In the genomic region with DNA sequence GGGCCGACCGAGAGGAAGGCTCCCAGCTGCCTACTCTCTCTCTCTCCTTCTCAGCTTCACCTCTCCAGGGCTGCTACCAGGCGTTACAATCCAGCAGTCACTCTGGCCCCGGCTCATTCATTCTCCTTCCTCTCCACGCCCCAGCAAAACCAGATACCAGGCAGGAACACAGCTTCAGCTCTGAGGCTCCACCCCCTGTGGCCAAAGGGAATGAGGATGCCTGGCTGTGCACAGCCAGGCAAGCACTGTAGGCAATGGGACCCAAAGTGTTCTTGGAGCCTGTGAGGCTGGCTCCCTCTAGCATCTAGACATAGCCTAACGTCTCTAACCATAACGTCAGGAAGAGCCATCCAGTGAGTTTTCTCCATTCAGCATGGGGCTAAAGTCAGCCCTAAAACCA, we compare ENCODE assay signal across 8 mouse cellular contexts.
DNase-seq lines count a peak whose midpoint lies in the region; ATAC-seq and TF ChIP-seq lines count a peak whose summit lies in the region.

No protein-coding gene starts in this region.

- no peak overlapping the region for H3K9ac ChIP-seq in limb, embryonic 12.5 days (replicated peaks)
- peak overlapping the region; percentile 2; the same call in 1 of the 2 replicates for H3K9ac ChIP-seq in intestine, embryonic 16.5 days (ENCODE audit: low read depth, low read length)
- H3K9ac ChIP-seq in midbrain, postnatal 0 days (replicated peaks; ENCODE audit: low read length, poor library complexity, severe bottlenecking) = no peak overlapping the region

- no peak for TF ChIP-seq CTCF in midbrain, postnatal 0 days (IDR thresholded peaks at IDR 0.05)

- DNase-seq in limb, embryonic 10.5 days (ENCODE audit: low spot score) = no peak
- DNase-seq in embryo, embryonic 10.5 days (ENCODE audit: low spot score) = peak; percentile 54
- DNase-seq in cerebellum, postnatal 4 days (ENCODE audit: low spot score in 2 of 2) = no peak
- no peak for DNase-seq in midbrain, postnatal 0 days (ENCODE audit: low spot score)

- H3K27me3 ChIP-seq in limb, embryonic 12.5 days = no peaks in the 10 kb centered on the region
- H3K27me3 ChIP-seq in limb, embryonic 10.5 days (ENCODE audit: low read depth, poor library complexity, severe bottlenecking) = peaks cover 5% of the 10 kb centered on the region; the same call in 1 of the 2 replicates
- H3K27me3 ChIP-seq in intestine, embryonic 16.5 days (replicated peaks; ENCODE audit: control insufficient read depth, insufficient read depth, low read length) = no peaks in the 10 kb centered on the region
- H3K27me3 ChIP-seq in midbrain, postnatal 0 days (ENCODE audit: insufficient read depth, low read length) = no peaks in the 10 kb centered on the region

- ATAC-seq in limb, embryonic 12.5 days (ENCODE audit: insufficient number of reproducible peaks, insufficient read depth, low FRiP score, low TSS enrichment, low read depth) = no peak
- ATAC-seq in intestine, embryonic 16.5 days = peak; percentile 71
- 0 out of 2 replicates have a peak, but pooled peaks have one; percentile 14 for ATAC-seq in megakaryocyte, adult 5-6 weeks (ENCODE audit: poor library complexity, severe bottlenecking)
- no peak for ATAC-seq in inflammation-experienced regulatory T-cells, adult 6 months
- no peak for ATAC-seq in midbrain, postnatal 0 days (ENCODE audit: low FRiP score)

- H3K9me3 ChIP-seq in limb, embryonic 12.5 days = no peaks in the 10 kb centered on the region
- H3K9me3 ChIP-seq in limb, embryonic 10.5 days (replicated peaks) = no peaks in the 10 kb centered on the region
- no peaks in the 10 kb centered on the region for H3K9me3 ChIP-seq in intestine, embryonic 16.5 days (ENCODE audit: control insufficient read depth, low read length)
- no peaks in the 10 kb centered on the region for H3K9me3 ChIP-seq in midbrain, postnatal 0 days (ENCODE audit: low read length)

- H3K4me3 ChIP-seq in limb, embryonic 12.5 days (replicated peaks) = 0 out of 2 replicates have a peak overlapping the region, but pooled peaks have one; percentile 3
- no peak overlapping the region for H3K4me3 ChIP-seq in limb, embryonic 10.5 days
- H3K4me3 ChIP-seq in intestine, embryonic 16.5 days (ENCODE audit: low read length) = peak overlapping the region; percentile 18
- no peak overlapping the region for H3K4me3 ChIP-seq in midbrain, postnatal 0 days (ENCODE audit: low read depth, low read length)

- H3K36me3 ChIP-seq in limb, embryonic 12.5 days = no peaks in the 10 kb centered on the region
- H3K36me3 ChIP-seq in limb, embryonic 10.5 days = no peaks in the 10 kb centered on the region
- H3K36me3 ChIP-seq in intestine, embryonic 16.5 days (ENCODE audit: control insufficient read depth, insufficient read depth, low read length) = no peaks in the 10 kb centered on the region
- H3K36me3 ChIP-seq in midbrain, postnatal 0 days (ENCODE audit: insufficient read depth, low read length) = no peaks in the 10 kb centered on the region

- WGBS in limb, embryonic 12.5 days = 12% methylated on average over 7 of the region's 7 CpGs
- 16% methylated on average over 7 of the region's 7 CpGs for WGBS in limb, embryonic 10.5 days
- WGBS in intestine, embryonic 16.5 days = 6% methylated on average over 7 of the region's 7 CpGs
- 24% methylated on average over 7 of the region's 7 CpGs for WGBS in midbrain, postnatal 0 days

- H3K4me2 ChIP-seq in limb, embryonic 12.5 days = 0 out of 2 replicates have a peak overlapping the region, but pooled peaks have one; percentile 9
- peak overlapping the region; percentile 41 for H3K4me2 ChIP-seq in intestine, embryonic 16.5 days (ENCODE audit: low read depth, low read length)
- no peak overlapping the region for H3K4me2 ChIP-seq in midbrain, postnatal 0 days (ENCODE audit: low read depth, low read length, poor library complexity, severe bottlenecking)

- H3K4me1 ChIP-seq in limb, embryonic 12.5 days (replicated peaks) = peaks cover 36% of the 10 kb centered on the region
- H3K4me1 ChIP-seq in limb, embryonic 10.5 days = peaks cover 43% of the 10 kb centered on the region
- peaks cover 44% of the 10 kb centered on the region for H3K4me1 ChIP-seq in intestine, embryonic 16.5 days (ENCODE audit: control insufficient read depth, insufficient read depth, low read length)
- 0 out of 2 replicates have a peak, but pooled peaks cover 4% of the 10 kb centered on the region for H3K4me1 ChIP-seq in midbrain, postnatal 0 days (ENCODE audit: insufficient read depth, low read length)

- H3K27ac ChIP-seq in limb, embryonic 12.5 days = no peak overlapping the region
- no peak overlapping the region for H3K27ac ChIP-seq in limb, embryonic 10.5 days
- H3K27ac ChIP-seq in intestine, embryonic 16.5 days (ENCODE audit: low read length) = peak overlapping the region; percentile 68
- no peak overlapping the region for H3K27ac ChIP-seq in midbrain, postnatal 0 days (ENCODE audit: low read depth, low read length)

Comparison
In these comparisons a context has a peak if more than half of its experiments do, and no peak if none do; other contexts are left out.
1. H3K4me3 ChIP-seq: peak in limb, embryonic 12.5 days (single experiment) and intestine, embryonic 16.5 days (single experiment); none in limb, embryonic 10.5 days (single experiment) and midbrain, postnatal 0 days (single experiment).
2. ATAC-seq: peak in intestine, embryonic 16.5 days (single experiment) and megakaryocyte, adult 5-6 weeks (single experiment); none in limb, embryonic 12.5 days (single experiment), inflammation-experienced regulatory T-cells, adult 6 months (single experiment) and midbrain, postnatal 0 days (single experiment).